Mouse (Mus musculus): ENCODE results near the gene Ptprs. TPM values are rescaled to one million over a fixed set of nuclear protein-coding genes. Genes with fewer than 3 reads are reported as not detected.

The Ptprs gene
- total RNA-seq, 2 experiments from 2014 or later, result 29.6 to 43.1 TPM

DNA sequence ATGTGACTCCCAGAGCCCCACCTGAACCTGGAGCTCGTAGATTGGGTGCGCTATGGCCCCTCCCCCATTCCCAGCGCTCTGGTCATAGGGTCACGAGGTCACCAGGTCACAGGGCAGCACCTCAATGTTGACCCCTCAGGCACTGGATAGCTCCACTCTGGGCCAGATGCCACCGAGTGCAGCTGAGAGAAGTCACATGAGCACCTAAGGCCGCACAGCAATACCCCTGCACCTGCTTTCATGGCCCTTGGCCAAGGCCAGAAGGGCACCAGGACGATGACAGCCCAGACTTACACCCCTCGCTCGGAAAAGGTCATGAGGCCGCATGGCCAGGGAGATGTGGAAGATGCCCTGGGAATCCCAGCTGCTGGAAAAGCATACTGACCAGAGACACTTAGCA is 5.7 kb downstream of the Ptprs start:
- peak; percentile 54 for DNase-seq
- TF ChIP-seq CTCF (IDR thresholded peaks at IDR 0.05), result no peak
- intact Hi-C loops (cut with DNase I), result no loop called here
- Histone ChIP-seq H3K27ac (no peak overlapping the region), H3K4me3 (no peak overlapping the region)

DNA sequence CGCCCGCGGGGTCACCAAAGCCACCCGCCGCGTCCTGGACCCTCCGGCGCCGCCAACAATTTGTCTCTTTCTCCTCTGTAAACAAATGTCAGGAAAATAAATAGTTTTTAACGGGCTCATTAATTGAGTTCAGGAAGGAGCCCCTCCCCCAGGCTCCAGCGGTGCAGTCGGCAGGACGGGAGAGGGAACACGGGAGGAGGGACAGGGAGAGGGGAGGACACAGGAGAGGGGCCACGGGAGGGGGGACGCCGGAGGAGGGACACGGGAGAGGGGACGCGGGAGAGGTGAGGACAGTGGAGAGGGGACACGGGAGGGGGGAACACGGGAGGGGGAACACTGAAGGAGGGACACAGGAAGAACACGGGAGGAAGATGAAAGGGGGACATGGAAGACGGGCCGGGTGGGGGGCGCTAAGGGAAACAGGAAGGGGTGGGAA is 6.3 kb downstream of the Ptprs start:
- DNase-seq, result no peak
- Histone ChIP-seq H3K27ac (no peak overlapping the region), H3K4me3 (peak overlapping the region; percentile 35)
- TF ChIP-seq CTCF (IDR thresholded peaks at IDR 0.05), result no peak
- intact Hi-C loops (cut with DNase I), result no loop called here

DNA sequence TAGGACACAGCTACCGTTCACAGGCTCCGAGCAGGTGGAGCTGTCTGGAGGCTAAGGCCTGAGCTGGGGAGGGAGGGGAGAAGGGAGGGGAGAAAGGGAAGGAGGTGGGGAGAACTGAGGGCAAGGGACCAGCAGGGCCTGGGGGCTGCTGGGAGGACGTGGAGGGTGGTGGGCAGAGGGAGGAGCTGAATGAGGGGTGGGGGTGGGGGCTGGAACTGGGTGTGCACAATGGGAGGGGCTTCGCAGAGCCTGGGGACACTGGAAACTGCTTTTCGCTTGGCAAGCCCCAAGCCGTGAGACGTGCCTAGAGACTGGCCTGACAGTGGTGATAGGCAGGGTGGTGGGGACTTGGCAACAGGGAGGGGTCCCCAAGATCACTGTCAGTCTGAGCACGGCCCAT is 7.0 kb downstream of the Ptprs start:
- H3K4me3 ChIP-seq, result no peak overlapping the region
- no peak overlapping the region; the same call in 1 of the 2 replicates for H3K27ac ChIP-seq
- intact Hi-C loops (cut with DNase I), result no loop called here

DNA sequence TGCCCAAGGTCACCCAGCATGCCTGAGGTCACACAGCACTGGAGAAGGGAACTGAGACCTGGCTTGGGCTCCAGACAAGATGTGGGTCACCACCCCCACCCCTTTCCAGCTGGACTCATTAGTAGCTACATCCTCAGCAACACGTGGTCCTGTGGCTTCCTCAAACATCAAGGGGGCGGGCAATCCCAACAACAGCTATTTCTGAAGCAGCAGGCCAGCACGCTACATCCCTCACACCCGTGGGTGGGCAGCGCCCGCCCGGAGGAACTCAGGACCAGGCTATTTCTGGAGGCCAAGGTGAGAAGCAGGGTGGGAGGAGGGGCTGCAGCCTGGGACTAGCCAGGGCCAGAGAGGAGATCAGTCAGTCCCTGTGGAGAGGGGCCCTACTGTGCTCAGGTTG is 7.4 kb downstream of the Ptprs start:
- no peak overlapping the region for H3K4me3 ChIP-seq
- no peak overlapping the region; the same call in 1 of the 2 replicates for H3K27ac ChIP-seq
- TF ChIP-seq CTCF (IDR thresholded peaks at IDR 0.05), result no peak
- DNase-seq, result no peak
- intact Hi-C loops (cut with DNase I), result no loop called here

More for the DNA sequence above, 7.0 kb downstream of the Ptprs start:
- DNase-seq, result no peak
- TF ChIP-seq CTCF (IDR thresholded peaks at IDR 0.05), result no peak

DNA sequence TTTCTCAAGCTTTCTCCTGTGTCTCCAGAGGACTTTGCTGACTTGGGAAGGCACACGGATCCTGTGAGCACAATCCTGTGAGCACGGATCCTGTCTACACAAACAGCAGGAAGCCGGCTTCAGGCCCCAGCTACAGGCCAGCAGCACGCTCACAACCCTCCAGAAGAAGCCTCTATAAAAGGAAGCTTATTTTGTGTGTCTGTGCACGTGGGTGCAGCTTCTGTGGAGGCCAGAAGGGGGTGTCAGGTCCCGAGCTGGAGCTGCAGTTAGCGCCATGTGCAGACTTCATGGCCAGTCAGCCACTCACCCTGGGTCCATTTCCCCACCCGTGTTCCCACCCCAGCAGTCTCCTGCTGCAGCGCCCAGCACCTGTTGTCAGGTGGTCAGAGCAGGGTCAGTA is 7.9 kb downstream of the Ptprs start:
- H3K4me3 ChIP-seq, result no peak overlapping the region
- intact Hi-C loops (cut with DNase I), result no loop called here
- H3K27ac ChIP-seq, result no peak overlapping the region
- DNase-seq, result no peak
- TF ChIP-seq CTCF (IDR thresholded peaks at IDR 0.05), result no peak; the same call in 1 of the 2 replicates

DNA sequence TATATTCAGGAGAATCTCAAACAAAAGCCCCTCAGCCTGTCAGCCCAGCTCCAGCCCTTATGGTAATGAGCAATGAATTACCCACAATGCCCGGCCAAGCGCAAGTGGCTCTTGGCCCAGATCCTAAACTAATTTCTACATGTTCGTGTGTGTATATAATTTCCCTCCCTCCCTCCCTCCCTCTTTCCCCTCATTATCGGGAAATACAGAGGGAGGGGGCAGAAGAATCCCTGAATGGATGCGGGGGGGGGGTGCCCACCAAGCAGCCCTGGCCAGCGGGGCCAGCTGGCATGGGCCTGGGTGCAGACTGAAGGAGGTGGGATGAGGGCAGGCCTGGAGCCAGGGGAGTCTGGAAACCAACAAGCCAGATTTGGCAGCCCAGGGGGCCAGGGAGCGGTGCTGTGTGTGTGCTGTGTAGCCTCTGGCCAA is 8.8 kb downstream of the Ptprs start:
- H3K27ac ChIP-seq, result peak overlapping the region; percentile 31; the same call in 1 of the 2 replicates
- DNase-seq, result no peak
- no peak for TF ChIP-seq CTCF (IDR thresholded peaks at IDR 0.05)
- H3K4me3 ChIP-seq, result no peak overlapping the region
- intact Hi-C loops (cut with DNase I), result no loop called here

DNA sequence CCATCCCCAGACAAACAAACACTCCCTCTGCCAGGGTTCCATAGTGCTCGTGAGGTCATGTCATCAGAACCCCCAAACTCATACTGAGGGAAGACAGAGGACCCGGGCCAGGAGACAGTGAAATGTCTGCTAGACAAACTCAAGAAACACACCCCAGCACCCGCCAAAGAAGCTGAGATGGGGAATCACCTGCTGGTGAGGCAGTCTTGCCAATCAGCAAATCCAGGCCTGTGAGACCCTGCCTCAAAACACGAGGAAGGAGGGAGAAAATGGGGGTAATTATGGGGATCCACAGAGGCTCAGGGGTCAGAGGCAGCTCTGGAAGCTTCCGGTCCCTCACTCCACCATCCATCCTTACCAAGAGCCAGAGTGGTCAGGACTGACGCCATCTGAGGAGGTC is 9.5 kb downstream of the Ptprs start:
- intact Hi-C loops (cut with DNase I), result no loop called here
- no peak for DNase-seq
- TF ChIP-seq CTCF (IDR thresholded peaks at IDR 0.05), result no peak
- Histone ChIP-seq H3K27ac (no peak overlapping the region), H3K4me3 (no peak overlapping the region)

DNA sequence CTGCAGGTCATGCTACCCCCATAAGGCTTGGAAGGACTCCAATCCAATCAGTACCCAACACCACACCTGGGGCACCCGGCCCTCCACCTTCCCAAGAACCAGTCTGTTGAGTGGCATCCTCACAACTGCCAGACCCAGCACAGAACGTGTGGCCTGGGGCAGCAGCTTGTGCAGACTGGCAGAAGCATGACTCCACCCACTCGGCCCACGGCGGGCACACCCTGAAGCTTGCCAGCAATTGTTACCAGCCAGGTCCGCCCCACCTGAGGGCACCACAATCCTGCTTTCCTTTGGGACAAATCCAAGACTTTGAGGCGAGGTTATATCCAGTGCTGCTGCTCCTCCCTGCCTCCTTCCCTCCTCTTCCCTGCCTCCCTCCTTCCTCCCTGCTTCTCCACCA is 11.5 kb downstream of the Ptprs start:
- no peak for DNase-seq
- intact Hi-C loops (cut with DNase I), result loop anchor here (5.0 kb wide), 1 partner anchor 38 kb away; no protein-coding TSS in a partner anchor
- no peak overlapping the region for H3K4me3 ChIP-seq
- no peak for TF ChIP-seq CTCF (IDR thresholded peaks at IDR 0.05)
- no peak overlapping the region for H3K27ac ChIP-seq

DNA sequence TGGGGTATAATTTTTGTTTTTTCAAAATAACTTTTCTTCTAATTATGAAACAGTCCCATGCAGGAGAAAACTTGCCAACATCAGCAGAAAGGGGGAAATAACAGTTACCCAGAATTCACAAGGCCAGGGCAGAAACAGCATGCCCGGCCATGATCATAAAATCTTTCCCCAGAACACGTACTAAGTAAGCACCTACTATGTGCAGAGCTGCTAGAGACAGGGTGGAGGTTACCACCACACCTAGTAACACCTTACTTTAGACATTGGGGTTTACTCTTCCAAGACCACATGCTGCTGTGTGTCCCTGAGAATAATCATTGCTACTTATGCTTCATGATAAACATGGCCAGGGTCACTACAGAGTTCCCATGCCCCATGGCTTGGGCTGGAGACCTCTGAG is 11.9 kb downstream of the Ptprs start:
- Histone ChIP-seq H3K27ac (no peak overlapping the region), H3K4me3 (no peak overlapping the region)
- no peak for TF ChIP-seq CTCF (IDR thresholded peaks at IDR 0.05)
- no peak for DNase-seq
- intact Hi-C loops (cut with DNase I), result loop anchor here (5.0 kb wide), 1 partner anchor 37 kb away; no protein-coding TSS in a partner anchor

DNA sequence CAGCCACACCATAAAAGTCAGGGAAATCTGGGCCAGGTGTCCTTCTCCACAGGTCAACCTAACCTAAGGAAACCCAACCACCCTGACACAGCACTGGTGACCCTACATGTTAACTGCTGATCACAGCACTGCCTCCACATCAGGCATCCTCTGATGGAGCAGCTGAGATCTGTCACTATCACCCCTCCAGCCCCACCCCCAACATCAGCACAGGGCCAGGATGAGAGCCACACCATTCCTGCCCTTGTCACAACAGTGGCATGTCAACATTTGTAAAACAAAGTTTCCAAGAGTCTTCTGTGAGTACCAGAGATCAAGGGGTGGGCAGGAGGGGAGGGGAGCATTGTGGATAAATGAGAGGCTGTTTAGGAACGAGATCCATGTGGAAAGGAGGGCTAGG is 12.8 kb downstream of the Ptprs start:
- Histone ChIP-seq H3K4me3 (no peak overlapping the region), H3K27ac (peak overlapping the region; percentile 90)
- intact Hi-C loops (cut with DNase I), result loop anchor here (5.0 kb wide), 1 partner anchor 36 kb away; no protein-coding TSS in a partner anchor
- DNase-seq, result no peak
- no peak for TF ChIP-seq CTCF (IDR thresholded peaks at IDR 0.05)

DNA sequence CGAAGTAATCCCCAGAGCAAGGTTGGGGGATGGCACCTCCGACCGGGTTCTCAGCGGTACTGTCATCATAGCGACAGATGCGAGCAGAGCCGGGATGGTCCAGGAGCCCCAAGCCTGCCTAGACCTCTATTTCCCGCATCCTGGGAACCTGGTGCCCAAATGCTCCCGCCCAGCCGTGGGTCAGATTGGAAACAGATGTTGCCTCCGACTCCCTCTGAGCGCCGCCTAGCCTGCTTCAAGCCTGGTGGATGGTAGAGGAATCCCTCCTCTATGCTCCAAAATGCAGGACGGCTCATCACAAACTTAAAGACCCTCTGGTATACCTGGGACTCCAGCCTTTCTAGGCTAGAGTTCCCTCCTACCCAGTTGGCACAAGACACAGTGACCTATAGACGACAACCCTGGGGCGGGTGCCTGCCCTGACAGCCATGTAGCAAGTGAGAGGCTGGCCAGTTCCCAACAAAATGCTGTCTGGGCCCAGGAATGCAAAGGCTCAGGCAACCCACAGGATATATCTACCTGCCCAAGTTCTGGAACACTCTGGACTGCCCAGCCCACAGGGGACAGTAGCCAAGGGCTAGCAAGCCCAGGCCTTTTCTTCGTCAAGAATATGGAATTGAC is 13.3 kb downstream of the Ptprs start:
- H3K4me3 ChIP-seq, result peak overlapping the region; percentile 89
- intact Hi-C loops (cut with DNase I), result loop anchor here (5.0 kb wide), 1 partner anchor 36 kb away; no protein-coding TSS in a partner anchor
- no peak for TF ChIP-seq CTCF (IDR thresholded peaks at IDR 0.05)
- no peak for DNase-seq
- H3K27ac ChIP-seq, result peak overlapping the region; percentile 90

DNA sequence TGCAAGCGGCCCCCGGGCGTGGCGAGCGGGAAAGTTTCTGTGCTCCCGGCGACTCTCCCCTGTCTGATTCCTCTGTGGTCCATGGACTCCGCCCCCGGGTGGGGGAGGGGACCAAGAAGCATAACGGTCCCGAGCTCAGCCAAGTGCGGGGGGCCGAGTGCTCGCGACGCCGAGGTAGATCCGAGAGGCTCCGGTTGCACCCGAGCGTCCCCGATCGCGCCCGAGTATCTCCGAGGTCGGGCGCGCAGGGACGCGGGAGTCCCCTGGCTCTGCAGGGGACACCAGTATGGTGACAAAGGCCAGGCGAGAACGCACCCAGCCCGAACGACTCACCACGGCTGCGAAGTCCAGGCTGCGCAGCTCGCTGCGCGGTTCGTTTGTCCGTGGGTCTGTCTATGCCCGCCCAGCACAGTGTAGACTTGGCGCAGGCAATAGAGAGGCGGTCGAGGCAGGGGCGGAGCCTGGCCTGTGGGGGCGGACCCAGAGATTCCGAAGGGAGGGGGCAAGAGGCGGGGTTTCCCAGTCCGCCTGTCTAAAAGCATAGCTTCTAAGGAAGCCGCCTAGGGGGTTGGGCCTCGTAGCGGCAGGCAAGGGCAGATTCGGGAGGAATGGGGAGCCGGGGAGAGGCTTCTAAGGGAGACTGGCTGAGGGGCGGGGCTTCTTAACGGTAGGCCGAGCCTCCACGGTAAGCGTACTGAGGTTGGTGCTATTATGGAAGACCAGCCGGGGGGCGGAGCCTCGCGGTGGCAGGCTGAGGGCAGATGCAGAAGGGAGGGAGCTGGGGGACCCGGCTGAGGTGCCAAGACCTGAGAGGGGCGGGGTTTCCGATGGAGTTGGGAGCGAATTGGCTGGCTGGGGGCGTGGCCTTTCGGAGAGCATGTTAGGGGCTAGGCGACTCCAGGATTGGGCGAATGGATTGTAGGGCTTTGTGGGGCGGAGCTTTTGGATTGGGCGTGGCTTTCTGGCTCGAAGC is 14.2 kb downstream of the Ptprs start:
- Histone ChIP-seq H3K27ac (peak overlapping the region; percentile 90), H3K4me3 (peak overlapping the region; percentile 89)
- intact Hi-C loops (cut with DNase I), result loop anchor here (5.0 kb wide), 1 partner anchor 35 kb away; no protein-coding TSS in a partner anchor
- TF ChIP-seq CTCF (IDR thresholded peaks at IDR 0.05), result no peak
- DNase-seq, result peak; percentile 100

DNA sequence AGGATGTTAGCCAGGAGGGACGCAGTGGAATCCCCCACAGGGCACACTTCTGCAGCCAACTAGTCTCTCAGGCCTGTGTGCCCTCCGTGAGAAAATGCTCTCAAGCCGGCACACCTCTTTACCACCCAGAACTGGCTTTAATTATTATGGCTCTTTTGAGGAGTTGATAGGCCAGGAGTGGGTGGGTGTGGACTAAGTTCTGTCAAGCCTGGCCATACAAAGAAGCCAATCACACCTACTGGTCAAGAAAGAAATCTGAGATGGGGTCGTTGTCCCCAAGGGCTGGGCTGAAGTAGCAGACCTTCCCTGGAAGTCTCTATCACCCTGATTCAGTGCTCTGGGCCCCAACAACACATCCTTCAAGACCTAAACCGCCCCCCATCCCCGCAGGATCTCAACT is 15.4 kb downstream of the Ptprs start:
- TF ChIP-seq CTCF (IDR thresholded peaks at IDR 0.05), result no peak
- intact Hi-C loops (cut with DNase I), result loop anchor here (5.0 kb wide), 1 partner anchor 34 kb away; no protein-coding TSS in a partner anchor
- peak overlapping the region; percentile 90 for H3K27ac ChIP-seq
- DNase-seq, result no peak
- H3K4me3 ChIP-seq, result peak overlapping the region; percentile 89

All from gastrocnemius, adult 2 months (tissue).